Mouse (Mus musculus) limb, embryonic 13.5 days (tissue): ENCODE results near the gene Ndufb5. TPM values are rescaled to one million over a fixed set of nuclear protein-coding genes. Genes with fewer than 3 reads are reported as not detected.

Experiments
- polyA plus RNA-seq: library from polyadenylated mRNA; unstranded; fragments of >200 nt; fragmentation: Nextera tagmentation; extraction: Ambion mirVana; gene quantifications from 2 replicates; pipeline ENCODE4 v1.2.1, GENCODE M21; 2015

Gene Ndufb5
- polyA plus RNA-seq, 1 experiment from 2014 or later, result 322 TPM

Other genes starting within 250 kb of the Ndufb5 start
- gene Kcnmb3, start 244.8 kb upstream of the Ndufb5 start, polyA plus RNA-seq, result 0.10 TPM in 1 of 2 replicates, not detected in the other
- gene Zfp639, start 226.7 kb upstream of the Ndufb5 start, polyA plus RNA-seq, result 40.7 and 42.2 TPM in 2 replicates
- 31.8 and 34.9 TPM in 2 replicates for gene Mfn1, start 207.5 kb upstream of the Ndufb5 start, polyA plus RNA-seq
- 79.7 and 83.0 TPM in 2 replicates for gene Gnb4, start 120.4 kb upstream of the Ndufb5 start, polyA plus RNA-seq
- 167 and 170 TPM in 2 replicates for gene Actl6a, start 30.7 kb upstream of the Ndufb5 start, polyA plus RNA-seq
- gene Mrpl47, start 615 bp downstream of the Ndufb5 start, polyA plus RNA-seq, result 30.2 and 33.2 TPM in 2 replicates
- gene Usp13, start 80.6 kb downstream of the Ndufb5 start, polyA plus RNA-seq, result 8.2 and 8.7 TPM in 2 replicates